Mouse (Mus musculus) limb, embryonic 14.5 days (tissue): Measurements from ENCODE around the gene Arl5a. TPM values are rescaled to one million over a fixed set of nuclear protein-coding genes. Genes with fewer than 3 reads are reported as not detected.

Source experiments
- ATAC-seq: fragments of 200-750 bp; cut with Nextera tagmentation; 2 replicates; pipeline ENCODE4 v1.8.0; 2017; ENCODE audit warnings: low read depth, moderate number of reproducible peaks, moderate TSS enrichment; ENCODE audit not compliant: low FRiP score
- DNase-seq: peaks from one replicate; pipeline ENCODE4 v3.0.0-alpha.2; 2015; ENCODE audit warnings: low spot score
- H3K27ac ChIP-seq: fragments of 300-500 bp; sonication (generic); replicated peaks from 2 replicates; pipeline ENCODE4 v1.5.1; 2014; ENCODE audit warnings: low read depth, mild to moderate bottlenecking, low read length, moderate library complexity, mixed read lengths
- H3K27me3 ChIP-seq: fragments of 300-500 bp; sonication (generic); 2 replicates; pipeline ENCODE4 v1.6.1; 2014; ENCODE audit warnings: low read length, mixed read lengths; ENCODE audit not compliant: control insufficient read depth, insufficient read depth
- H3K36me3 ChIP-seq: fragments of 300-500 bp; sonication (generic); 2 replicates; pipeline ENCODE4 v1.6.1; 2014; ENCODE audit warnings: mild to moderate bottlenecking, low read length, moderate library complexity, mixed read lengths; ENCODE audit not compliant: control insufficient read depth, insufficient read depth
- H3K4me1 ChIP-seq: fragments of 300-500 bp; sonication (generic); 2 replicates; pipeline ENCODE4 v1.6.1; 2014; ENCODE audit warnings: antibody characterized with exemption, low read length, mixed read lengths; ENCODE audit not compliant: control insufficient read depth, insufficient read depth
- H3K4me2 ChIP-seq: fragments of 300-500 bp; sonication (generic); replicated peaks from 2 replicates; pipeline ENCODE4 v1.6.1; 2014; ENCODE audit warnings: low read depth, mild to moderate bottlenecking, low read length, moderate library complexity; ENCODE audit not compliant: severe bottlenecking
- H3K4me3 ChIP-seq: fragments of 300-500 bp; sonication (generic); replicated peaks from 2 replicates; pipeline ENCODE4 v1.5.1; 2014; ENCODE audit warnings: low read length
- H3K9ac ChIP-seq: fragments of 300-500 bp; sonication (generic); 2 replicates; pipeline ENCODE4 v1.6.1; 2014; ENCODE audit warnings: mild to moderate bottlenecking, low read depth, low read length, moderate library complexity; ENCODE audit not compliant: severe bottlenecking
- H3K9me3 ChIP-seq: fragments of 300-500 bp; sonication (generic); 2 replicates; pipeline ENCODE4 v1.6.1; 2016; ENCODE audit warnings: low read length; ENCODE audit not compliant: control insufficient read depth
- POLR2A ChIP-seq: fragments of 200-500 bp; IDR thresholded peaks from 2 replicates; pipeline ENCODE4 v1.8.0; 2012; ENCODE audit warnings: inconsistent platforms, mild to moderate bottlenecking, moderate library complexity, borderline replicate concordance; ENCODE audit not compliant: insufficient read depth, insufficient read length; ENCODE audit errors: extremely low read depth
- WGBS: fragments of 180-500 bp; shearing (Covaris S2); extraction: QIAGEN DNeasy Blood & Tissue Kit; methylation state at CpG from one replicate; pipeline ENCODE4 v1.1.7; 2014; 5-methylcytosine and 5-hydroxymethylcytosine counted together
- polyA plus RNA-seq, 2 experiments: library from polyadenylated mRNA; depleted of rRNA in 1 of 2; stranded (reverse) in 1 of 2; unstranded in 1 of 2; fragments of >200 nt; fragmentation: Nextera tagmentation in 1 of 2; extraction: Ambion mirVana in 1 of 2; gene quantifications; 2 replicates each; pipeline versions ENCODE4 v1.2.1 to v1.2.3; 2012 to 2014

The Arl5a gene
- polyA plus RNA-seq, 2 experiments = 35.7 to 65.0 TPM

GRCm38 (mm10) chr2:52389975-52390374 is 34.7 kb downstream of the Arl5a start:
- no peak for ATAC-seq
- no peak for TF ChIP-seq POLR2A

GRCm38 (mm10) chr2:52386451-52386850 is 38.2 kb downstream of the Arl5a start:
- Histone ChIP-seq H3K36me3 (no peaks in the 10 kb centered on the region), H3K27ac (no peak overlapping the region), H3K4me2 (no peak overlapping the region), H3K4me1 (no peaks in the 10 kb centered on the region), H3K9me3 (no peaks in the 10 kb centered on the region), H3K9ac (no peak overlapping the region), H3K27me3 (no peaks in the 10 kb centered on the region), H3K4me3 (no peak overlapping the region)
- ATAC-seq (no peak), DNase-seq (no peak)
- no peak for TF ChIP-seq POLR2A
- 76% methylated on average over 6 of the region's 6 CpGs for WGBS

More at GRCm38 (mm10) chr2:52389975-52390374, 34.7 kb downstream of the Arl5a start:
- H3K36me3 ChIP-seq = no peaks in the 10 kb centered on the region
- DNase-seq = no peak
- no peak overlapping the region for H3K4me2 ChIP-seq
- H3K27ac ChIP-seq = no peak overlapping the region
- no peaks in the 10 kb centered on the region for H3K9me3 ChIP-seq
- no peak overlapping the region for H3K9ac ChIP-seq
- H3K4me1 ChIP-seq = no peaks in the 10 kb centered on the region
- H3K27me3 ChIP-seq = no peaks in the 10 kb centered on the region
- H3K4me3 ChIP-seq = no peak overlapping the region
- WGBS = 57% methylated on average over 3 of the region's 3 CpGs

- 41% methylated on average over 7 of the region's 7 CpGs for WGBS
- DNase-seq (no peak), ATAC-seq (no peak)
- no peak overlapping the region for H3K4me3 ChIP-seq
- H3K27ac ChIP-seq = no peak overlapping the region
- no peak overlapping the region for H3K9ac ChIP-seq
- no peak for TF ChIP-seq POLR2A
- no peak overlapping the region for H3K4me2 ChIP-seq
- H3K36me3 ChIP-seq = no peaks in the 10 kb centered on the region
- H3K27me3 ChIP-seq = no peaks in the 10 kb centered on the region
- H3K4me1 ChIP-seq = no peaks in the 10 kb centered on the region
- H3K9me3 ChIP-seq = no peaks in the 10 kb centered on the region
Measured at GRCm38 (mm10) chr2:52386037-52386436, 38.7 kb downstream of the Arl5a start.

GRCm38 (mm10) chr2:52378848-52379261 is 45.8 kb downstream of the Arl5a start:
- H3K4me1 ChIP-seq = no peaks in the 10 kb centered on the region
- no peak overlapping the region for H3K4me3 ChIP-seq
- no peak for ATAC-seq
- no peak overlapping the region for H3K27ac ChIP-seq
- DNase-seq = no peak
- H3K27me3 ChIP-seq = no peaks in the 10 kb centered on the region
- no peak overlapping the region for H3K9ac ChIP-seq
- no peak overlapping the region for H3K4me2 ChIP-seq
- H3K36me3 ChIP-seq = no peaks in the 10 kb centered on the region
- no peak for TF ChIP-seq POLR2A
- 61% methylated on average over 10 of the region's 10 CpGs for WGBS
- H3K9me3 ChIP-seq = no peaks in the 10 kb centered on the region

GRCm38 (mm10) chr2:52378448-52378804 is 46.3 kb downstream of the Arl5a start, which contains the start of gene Neb:
Neb (minus strand) TSS chr2:52378474.
- no peaks in the 10 kb centered on the region for H3K27me3 ChIP-seq
- H3K4me2 ChIP-seq = no peak within 1 kb of the TSS
- H3K9me3 ChIP-seq = no peaks in the 10 kb centered on the region
- H3K36me3 ChIP-seq = no peaks in the 10 kb centered on the region
- DNase-seq (no peak), ATAC-seq (no peak)
- no peak within 1 kb of the TSS for H3K4me3 ChIP-seq
- H3K9ac ChIP-seq = no peak within 1 kb of the TSS
- H3K4me1 ChIP-seq = no peaks in the 10 kb centered on the region
- 59% methylated on average over 7 of the region's 7 CpGs for WGBS
- no peak for TF ChIP-seq POLR2A
- H3K27ac ChIP-seq = no peak within 1 kb of the TSS

- H3K4me2 ChIP-seq = no peak overlapping the region
- no peak for ATAC-seq
- H3K9me3 ChIP-seq = no peaks in the 10 kb centered on the region
- no peak for TF ChIP-seq POLR2A
- H3K27ac ChIP-seq = no peak overlapping the region
- no peaks in the 10 kb centered on the region for H3K36me3 ChIP-seq
- no peak overlapping the region for H3K4me3 ChIP-seq
- H3K4me1 ChIP-seq = no peaks in the 10 kb centered on the region
- WGBS = 54% methylated on average over 13 of the region's 13 CpGs
- no peak for DNase-seq
- no peaks in the 10 kb centered on the region for H3K27me3 ChIP-seq
- H3K9ac ChIP-seq = no peak overlapping the region
Measured at GRCm38 (mm10) chr2:52377706-52378447, 46.8 kb downstream of the Arl5a start.
